Mouse (Mus musculus) monocyte, adult 2 months (primary cell): ENCODE data around the gene Gm10715.
"Not testable (repeated sequence)": the region's sequence is repeated elsewhere in the genome, so short reads cannot be mapped to it uniquely, and the experiment has no call there.

Experiments used
- DNase-seq, 2 experiments: peaks; one replicate each; pipeline ENCODE4 v3.0.0; 2022; ENCODE audit warnings: low spot score in 2 of 2, low read depth in 1 of 2

Gene Gm10715

GRCm38 (mm10) chr9:3023985-3024648, 12.6 kb upstream of the Gm10715 start:
- peak; percentile 100 for DNase-seq

- DNase-seq = peak; percentile 29 to 57
Measured at GRCm38 (mm10) chr9:3024912-3025467, 11.7 kb upstream of the Gm10715 start, which contains the start of gene Gm10717. TSS of gene Gm10717 (plus strand) at chr9:3025417.

GRCm38 (mm10) chr9:3025653-3026052, 11.0 kb upstream of the Gm10715 start:
- DNase-seq = peak; percentile 77 to 84

GRCm38 (mm10) chr9:3026136-3026535, 10.5 kb upstream of the Gm10715 start:
- not testable (repeated sequence) for DNase-seq

DNA sequence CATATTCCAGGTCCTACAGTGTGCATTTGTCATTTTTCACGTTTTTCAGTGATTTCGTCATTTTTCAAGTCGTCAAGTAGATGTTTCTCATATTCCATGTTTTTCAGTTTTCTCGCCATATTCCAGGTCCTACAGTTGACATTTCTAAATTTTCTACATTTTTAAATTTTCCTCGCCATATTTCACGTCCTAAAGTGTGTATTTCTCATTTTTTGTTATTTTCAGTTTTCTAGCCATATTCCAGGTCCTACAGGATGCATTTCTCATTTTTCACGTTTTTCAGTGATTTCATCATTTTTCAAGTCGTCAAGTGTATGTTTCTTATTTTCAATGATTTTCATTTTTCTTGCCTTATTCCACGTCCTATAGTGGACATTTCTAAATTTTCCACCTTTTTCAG, 9.9 kb upstream of the Gm10715 start:
- DNase-seq = not testable (repeated sequence)

GRCm38 (mm10) chr9:3027200-3027599, 9.5 kb upstream of the Gm10715 start:
- DNase-seq = not testable (repeated sequence)

- peak; percentile 37 to 48 for DNase-seq
Measured at GRCm38 (mm10) chr9:3029276-3030000, 7.2 kb upstream of the Gm10715 start.

DNA sequence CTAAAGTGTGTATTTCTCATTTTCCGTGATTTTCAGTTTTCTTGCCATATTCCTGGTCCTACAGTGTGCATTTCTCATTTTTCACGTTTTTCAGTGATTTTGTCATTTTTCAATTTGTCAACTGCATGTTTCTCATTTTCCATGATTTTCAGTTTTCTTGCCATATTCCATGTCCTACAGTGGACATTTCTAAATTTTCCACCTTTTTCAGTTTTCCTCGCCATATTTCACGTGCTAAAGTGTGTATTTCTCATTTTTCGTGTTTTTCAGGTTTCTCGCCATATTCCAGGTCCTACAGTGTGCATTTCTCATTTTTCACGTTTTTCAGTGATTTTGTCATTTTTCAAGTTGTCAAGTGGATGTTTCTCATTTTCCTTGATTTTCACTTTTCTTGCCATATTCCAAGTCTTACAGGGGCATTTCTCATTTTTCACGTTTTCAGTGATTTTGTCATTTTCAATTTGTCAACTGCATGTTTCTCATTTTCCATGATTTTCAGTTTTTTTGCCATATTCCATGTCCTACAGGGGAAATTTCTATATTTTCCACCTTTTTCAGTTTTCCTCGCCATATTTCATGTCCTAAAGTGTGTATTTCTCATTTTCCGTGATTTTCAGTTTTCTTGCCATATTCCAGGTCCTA, 5.9 kb upstream of the Gm10715 start:
- not testable (repeated sequence) for DNase-seq

DNA sequence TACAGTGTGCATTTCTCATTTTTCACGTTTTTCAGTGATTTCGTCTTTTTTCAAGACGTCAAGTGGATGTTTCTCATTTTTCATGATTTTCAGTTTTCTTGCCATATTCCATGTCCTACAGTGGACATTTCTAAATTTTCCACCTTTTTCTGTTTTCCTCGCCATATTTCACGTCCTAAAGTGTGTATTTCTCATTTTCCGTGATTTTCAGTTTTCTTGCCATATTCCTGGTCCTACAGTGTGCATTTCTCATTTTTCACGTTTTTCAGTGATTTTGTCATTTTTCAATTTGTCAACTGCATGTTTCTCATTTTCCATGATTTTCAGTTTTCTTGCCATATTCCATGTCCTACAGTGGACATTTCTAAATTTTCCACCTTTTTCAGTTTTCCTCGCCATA, 2.4 kb upstream of the Gm10715 start, which contains the start of gene Gm17535:
Gm17535 (plus strand) TSS at position 301 of the 400 bp plus-strand sequence.
- not testable (repeated sequence) for DNase-seq

DNA sequence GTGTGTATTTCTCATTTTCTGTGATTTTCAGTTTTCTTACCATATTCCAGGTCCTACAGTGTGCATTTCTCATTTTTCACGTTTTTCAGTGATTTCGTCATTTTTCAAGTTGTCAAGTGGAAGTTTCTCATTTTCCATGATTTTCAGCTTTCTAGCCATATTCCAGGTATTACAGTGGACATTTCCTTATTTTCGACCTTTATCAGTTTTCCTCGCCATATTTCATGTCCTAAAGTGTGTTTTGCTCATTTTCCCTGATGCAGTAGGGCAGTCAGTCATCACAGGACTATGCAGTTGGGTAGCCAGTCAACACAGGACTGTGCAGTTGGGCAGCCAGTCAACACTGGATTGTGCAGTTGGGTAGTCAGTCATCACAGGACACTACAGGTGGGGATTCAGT, 1.5 kb downstream of the Gm10715 start:
- not testable (repeated sequence) for DNase-seq
